Mouse (Mus musculus): Measurements from ENCODE around the gene Rsl1d1.
A peak's percentile ranks its signal among the peaks of the same experiment; 100 is the strongest.
"Not testable (repeated sequence)": the region's sequence is repeated elsewhere in the genome, so short reads cannot be mapped to it uniquely, and the experiment has no call there.

The Rsl1d1 gene

GRCm38 (mm10) chr16:11157721-11158120 is 45.4 kb downstream of the Rsl1d1 start:
- DNase-seq (ENCODE audit: low read depth, low spot score), result not testable (repeated sequence)

- peak; percentile 41 for DNase-seq (ENCODE audit: low read depth, low spot score)
Observed at GRCm38 (mm10) chr16:11154500-11154899, 48.6 kb downstream of the Rsl1d1 start.

- DNase-seq (ENCODE audit: low read depth, low spot score), result not testable (repeated sequence)
Observed at GRCm38 (mm10) chr16:11143706-11144483, 59.2 kb downstream of the Rsl1d1 start.

Measured in ES-CJ7 (cell line).